Mouse (Mus musculus): ENCODE measurements at regions not wholly inside any gene's neighbourhood (a gene's known extent, or its start where the extent isn't known, plus 50 kb on each side); places are given as distances from the start of the nearest gene placed in this dataset.
"Not testable (repeated sequence)": the region's sequence is repeated elsewhere in the genome, so short reads cannot be mapped to it uniquely, and the experiment has no call there.

DNA sequence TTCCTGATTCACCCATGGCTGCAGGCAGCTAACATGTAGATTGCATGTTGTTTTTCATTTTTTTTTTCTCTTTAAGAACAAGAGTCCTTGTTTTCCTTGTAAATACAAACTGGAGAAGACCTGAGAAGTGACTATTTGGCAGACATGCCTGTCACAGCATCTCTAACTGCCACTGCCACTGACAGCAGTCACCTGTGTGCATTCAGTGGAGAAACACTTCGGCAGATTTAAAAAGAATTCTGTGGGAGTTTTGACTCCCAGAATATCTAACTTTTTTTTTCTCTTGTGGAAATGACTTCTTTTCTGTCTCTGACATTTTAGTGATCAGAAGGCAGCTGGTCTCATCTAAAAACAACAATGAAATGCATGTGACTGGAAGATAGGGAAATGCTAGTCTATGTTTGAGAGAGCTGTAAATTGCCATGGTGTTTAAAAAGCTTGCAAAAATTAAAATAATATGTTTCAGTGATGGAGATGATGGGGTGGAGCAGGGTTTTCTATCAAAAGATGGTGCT lies 526.0 kb upstream of the Agtr1b start:
- ATAC-seq (replicated peaks; ENCODE audit: poor library complexity): no peak

DNA sequence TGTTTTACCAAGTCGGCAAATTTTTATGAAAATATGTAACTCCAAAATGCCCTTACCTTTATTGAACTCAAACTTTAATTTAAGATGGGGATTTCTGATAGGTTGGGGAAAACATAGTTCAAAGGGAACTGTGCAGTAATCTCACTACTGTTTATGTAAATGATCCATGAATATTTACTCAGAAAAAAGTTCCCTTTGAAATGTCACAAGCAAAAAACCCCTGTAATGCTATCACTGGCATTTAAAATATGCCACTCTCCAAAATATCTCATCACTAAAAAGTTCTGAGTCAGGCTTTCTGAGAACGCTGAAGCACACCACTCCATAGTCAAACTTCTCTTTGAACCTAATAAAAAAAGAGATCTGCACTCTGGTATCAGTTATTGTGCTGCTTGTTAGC lies 497.3 kb upstream of the Agtr1b start:
- ATAC-seq (replicated peaks; ENCODE audit: poor library complexity): no peak

DNA sequence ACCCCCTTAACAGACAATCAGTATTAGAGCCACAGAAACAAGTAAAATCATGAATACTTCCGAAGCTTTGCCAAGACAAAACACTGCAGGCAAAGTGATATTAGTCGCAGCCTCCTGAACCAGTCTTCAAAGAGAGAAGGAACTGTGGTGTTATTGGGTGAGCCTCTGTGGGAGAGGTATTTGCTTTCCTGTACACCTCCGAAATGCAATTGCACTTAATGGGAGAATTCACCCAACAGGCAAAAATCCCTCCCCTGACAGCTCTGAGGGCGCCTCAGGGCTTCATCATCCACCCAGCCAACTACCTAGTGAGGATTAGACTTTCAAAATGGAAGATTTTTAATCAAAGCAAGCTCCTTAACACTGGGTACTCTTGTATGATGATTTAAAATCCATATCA lies 464.1 kb upstream of the Agtr1b start:
- no peak for ATAC-seq (replicated peaks; ENCODE audit: poor library complexity)

DNA sequence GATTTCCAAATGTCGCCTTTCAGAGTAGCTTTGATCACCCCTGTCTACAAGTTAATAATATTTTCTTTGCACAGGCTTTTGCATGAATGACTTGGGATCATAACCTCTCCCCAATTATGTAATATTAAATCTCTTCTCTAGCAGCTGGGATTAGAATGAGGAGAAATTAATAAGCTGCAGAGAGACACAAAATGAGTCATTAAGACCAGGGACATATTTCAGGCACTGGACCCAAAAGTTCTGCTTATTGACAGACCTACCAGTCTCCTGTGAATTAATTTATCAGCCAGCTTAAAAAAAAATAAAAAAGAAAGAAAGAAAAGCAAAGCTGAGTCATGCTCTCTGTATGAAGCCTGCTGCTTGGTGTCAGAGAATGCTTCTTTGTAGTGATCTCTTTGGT lies 462.4 kb upstream of the Agtr1b start:
- ATAC-seq (replicated peaks; ENCODE audit: poor library complexity): no peak

DNA sequence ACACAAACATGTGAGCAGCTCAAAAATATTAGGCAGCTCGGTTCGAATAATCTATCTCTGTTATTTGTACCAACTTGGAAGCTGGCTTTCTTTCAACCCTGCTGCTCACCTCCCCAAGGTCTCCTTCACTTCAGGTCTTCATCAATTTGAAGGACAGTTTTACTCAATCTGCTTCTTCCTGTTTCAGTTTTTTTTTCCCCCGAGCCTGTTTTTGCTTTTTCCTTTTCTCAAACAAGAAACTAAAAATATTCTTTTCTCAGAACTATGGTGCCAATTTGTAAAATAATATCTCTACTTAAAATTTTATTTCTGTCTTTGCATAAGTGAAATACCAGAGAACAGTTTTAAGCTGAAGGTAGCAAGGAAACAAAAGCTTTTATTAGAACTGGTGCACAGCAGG lies 461.8 kb upstream of the Agtr1b start:
- no peak for ATAC-seq (replicated peaks; ENCODE audit: poor library complexity)

DNA sequence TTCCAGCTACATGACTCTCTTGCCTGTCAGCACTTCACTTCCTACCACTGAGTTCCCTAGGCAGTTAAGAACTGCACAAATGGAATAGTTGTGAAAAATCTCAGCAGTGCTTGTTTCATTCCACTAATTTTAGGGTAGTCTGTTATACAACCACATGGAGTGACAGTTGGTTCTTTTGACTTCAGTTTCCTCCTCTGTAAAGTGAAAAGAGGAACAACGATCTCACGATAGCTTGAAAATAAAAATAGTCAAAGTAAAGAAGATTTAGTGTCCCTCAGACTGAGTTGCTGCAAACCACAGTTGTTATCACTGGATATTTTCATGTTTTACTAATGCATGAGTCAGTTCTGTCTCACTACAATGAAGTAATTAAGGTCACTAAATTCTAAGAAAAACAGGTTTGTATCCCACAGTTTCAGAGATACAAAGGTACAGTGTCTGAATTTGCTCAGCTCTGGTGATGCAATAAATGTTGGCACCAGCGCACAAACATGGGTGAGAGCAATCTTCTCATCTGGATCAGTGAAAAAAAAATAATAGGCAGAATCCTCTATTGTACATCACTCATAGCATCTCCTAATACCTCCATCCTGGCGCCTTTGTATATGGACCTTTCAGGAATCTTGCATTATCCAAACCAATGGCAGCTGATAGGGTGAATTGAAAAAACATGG lies 458.8 kb upstream of the Agtr1b start:
- peak; percentile 89 for ATAC-seq (replicated peaks; ENCODE audit: poor library complexity)

DNA sequence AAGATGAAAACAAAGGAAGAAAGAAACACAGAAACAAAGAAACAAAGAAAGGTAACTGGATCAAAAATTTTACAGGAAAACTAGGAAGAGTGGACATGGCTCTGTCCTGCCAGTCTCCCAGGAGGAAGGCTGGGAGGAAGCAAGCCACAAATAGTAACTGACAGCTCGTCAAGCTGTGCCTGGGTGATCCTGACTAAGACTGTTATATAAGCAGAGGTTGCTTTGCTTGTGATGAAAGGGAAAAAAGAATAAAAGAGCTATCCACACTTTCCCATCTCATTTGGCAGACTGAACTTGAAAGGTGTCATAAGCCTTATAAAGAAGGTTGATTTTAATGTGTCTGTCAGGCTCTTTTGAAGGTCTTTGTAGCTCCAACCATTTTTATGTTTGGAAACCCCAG lies 455.2 kb upstream of the Agtr1b start:
- no peak for ATAC-seq (replicated peaks; ENCODE audit: poor library complexity)

DNA sequence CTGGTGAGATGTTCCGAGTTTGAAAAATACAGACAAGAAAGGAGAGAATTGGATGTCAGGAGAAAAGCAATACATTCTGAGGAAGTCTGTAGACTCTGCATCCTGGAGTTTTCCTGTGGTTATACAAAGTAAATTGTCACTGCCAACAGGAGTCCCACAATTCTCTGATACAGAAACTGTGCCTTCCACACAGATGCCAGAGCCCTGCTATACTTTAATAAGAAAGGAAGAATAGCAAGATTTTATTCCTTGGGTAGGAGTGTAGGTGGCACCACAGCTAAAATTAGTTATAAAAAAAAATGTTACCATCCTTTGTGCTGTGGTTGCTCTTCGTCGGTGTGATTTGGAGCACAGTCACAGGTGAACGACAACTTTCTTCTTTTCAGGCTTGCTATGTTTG lies 454.7 kb upstream of the Agtr1b start:
- no peak for ATAC-seq (replicated peaks; ENCODE audit: poor library complexity)

DNA sequence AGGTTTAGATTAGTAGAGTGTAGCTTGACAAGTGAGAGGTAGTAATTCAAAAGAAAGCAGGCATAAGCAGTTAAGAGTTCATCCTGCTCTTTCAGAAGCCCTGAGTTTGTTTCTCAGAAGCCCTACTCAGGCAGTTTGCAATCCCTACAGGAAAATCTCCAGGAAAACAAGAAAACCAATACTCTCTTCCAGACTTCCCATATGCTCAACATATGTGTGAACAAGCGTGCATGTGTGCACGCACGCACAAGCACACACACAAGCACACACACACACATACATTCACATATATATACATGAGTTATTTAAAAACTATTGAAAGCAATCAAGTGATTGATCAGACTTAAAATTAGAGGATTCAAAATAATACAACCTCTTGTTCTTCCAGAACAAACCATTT lies 453.1 kb upstream of the Agtr1b start:
- ATAC-seq (replicated peaks; ENCODE audit: poor library complexity): no peak

DNA sequence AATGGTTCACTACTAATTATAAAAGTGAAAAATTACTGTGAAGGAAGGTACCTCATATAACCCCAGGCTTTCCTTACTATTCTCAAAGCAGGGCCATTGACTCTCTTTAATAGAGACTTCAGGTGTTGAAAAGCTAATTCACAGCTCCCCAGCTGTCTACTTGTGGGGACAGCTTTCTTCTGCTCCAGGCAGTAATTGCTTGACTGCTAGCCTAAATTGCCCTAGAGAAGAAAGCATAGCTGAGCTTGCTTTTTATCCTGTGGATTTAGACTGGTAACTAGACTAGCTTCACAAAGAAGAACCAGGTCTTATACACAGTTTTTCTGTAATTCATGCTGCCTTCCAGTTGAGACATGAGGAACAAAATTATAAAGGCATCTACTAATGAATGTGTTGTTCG lies 452.6 kb upstream of the Agtr1b start:
- ATAC-seq (replicated peaks; ENCODE audit: poor library complexity): no peak

DNA sequence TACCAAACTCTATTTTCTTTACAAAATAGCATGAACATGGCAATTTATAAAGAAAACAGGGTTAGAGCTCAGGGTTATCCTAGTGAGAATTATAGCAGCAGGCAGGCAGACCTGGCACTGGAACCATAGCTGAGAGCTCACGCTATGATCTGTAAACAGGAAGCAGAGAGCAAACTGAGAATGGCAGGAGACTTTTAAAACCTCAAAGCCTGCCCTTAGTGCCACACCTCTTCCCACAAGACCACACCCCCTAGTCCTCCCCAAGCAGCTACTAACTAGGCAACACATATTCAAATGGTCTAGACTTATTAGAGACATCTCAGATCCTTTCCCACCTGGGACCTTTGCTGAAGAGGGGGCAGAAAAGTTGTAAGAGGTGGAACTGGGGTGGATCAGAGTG lies 449.6 kb upstream of the Agtr1b start:
- ATAC-seq (replicated peaks; ENCODE audit: poor library complexity): peak; percentile 72

DNA sequence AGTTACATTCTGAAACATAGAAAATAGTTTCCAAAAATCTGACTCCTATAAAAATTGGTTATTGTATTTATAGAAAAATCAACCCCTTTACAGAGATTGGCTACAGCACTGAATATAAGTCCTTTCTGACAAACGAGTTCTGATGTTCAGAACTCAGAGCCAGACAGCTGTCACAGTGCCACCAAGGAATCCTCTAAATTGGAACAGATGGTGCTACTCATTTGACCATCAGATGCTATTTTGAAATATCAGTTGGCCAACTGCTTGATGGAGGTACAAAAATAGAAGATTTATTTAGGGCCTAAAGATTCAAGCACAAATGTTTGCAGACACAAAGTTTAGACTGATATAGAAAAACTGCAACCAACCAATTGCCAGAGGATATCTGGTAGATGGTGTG lies 427.3 kb upstream of the Agtr1b start:
- ATAC-seq (replicated peaks; ENCODE audit: poor library complexity): no peak

DNA sequence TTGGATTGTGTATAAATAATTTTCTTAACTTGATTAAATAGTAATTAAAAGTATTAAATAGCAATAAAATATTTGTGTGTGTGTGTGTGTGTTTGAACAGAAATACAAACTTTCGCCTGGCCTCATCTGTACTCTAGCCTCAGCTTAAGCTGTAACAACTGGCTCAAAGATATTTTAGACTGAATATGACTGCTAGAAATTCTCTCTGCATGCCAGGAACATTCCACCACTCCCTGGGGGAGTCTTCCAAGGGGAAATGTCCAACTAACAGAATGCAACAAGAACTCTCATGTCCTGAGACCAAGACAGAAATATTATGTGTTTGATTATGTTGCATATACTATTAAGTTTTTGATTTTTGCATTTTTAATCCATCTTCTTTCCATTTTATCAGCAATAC lies 425.5 kb upstream of the Agtr1b start:
- ATAC-seq (replicated peaks; ENCODE audit: poor library complexity): no peak

DNA sequence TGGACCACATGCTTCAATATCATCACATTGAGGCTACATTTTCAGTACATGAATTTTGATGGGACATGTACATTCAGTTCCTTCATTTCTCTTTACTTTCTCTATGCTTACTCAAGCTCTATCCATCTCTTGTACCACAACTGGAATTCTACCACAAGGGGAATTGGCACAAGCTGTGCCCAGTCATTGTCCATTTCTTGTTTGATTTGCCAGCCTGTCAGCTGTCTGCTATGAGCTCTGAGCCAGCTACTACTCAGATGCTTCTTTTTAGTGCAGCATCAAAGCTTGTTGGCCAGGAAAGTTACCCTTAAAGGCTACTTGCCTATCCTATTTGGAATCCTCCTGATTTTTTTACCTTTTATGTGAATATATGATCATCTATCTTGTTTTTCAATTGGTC lies 410.9 kb upstream of the Agtr1b start:
- no peak for ATAC-seq (replicated peaks; ENCODE audit: poor library complexity)

DNA sequence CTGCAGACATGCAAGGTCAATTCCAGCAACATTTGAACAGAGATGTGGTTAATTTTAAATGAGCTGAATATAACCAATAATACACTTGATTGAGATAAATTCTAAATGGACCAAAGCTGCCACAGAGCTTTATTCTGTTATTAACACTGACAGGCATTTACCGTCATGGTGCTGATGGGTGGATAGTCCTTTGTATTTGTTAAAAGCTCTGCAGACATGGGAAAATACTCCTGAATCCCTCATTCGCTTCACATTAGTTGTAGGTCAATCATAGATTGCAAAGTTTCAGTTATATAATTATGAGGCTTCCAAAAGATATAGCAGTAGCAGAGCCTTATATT lies 410.0 kb upstream of the Agtr1b start:
- no peak for ATAC-seq (replicated peaks; ENCODE audit: poor library complexity)

DNA sequence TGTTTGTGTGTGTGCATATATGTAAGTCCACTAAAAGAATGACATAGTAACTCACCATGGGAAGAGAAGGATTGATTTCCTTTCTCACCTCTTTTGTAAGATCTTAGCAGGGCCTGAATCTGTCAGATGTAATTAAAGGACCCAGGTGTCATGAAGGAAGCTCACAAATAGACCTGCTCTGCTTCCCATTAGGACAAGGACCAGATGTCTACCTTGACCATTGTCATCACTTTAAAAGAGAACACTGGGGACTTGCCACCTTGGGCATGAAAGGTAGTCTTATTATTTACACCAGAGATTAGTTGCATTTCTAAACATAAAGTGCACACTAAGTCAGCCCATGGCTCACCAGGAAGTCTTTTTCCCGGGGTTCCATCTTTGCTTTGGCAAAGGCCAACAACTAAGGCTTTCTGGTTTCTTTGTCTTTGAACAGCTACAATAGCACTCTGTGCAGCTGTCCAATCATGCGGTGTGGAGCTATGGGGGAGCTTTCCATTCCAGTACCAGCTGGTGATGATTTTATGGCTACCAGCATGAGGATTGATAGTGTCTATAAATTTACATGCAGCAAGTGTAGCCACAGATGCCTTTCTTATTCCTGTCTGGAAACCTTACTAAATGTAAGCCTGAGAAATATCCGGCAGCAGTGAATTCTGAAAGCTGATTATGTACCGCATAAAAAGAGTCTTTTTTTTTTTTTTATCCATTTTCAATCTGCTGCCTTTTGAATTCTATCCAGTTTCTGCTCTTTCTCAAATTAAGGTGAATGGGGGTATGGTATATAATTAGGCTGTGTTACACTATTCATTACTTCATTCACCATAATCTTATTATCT lies 409.4 kb upstream of the Agtr1b start:
- ATAC-seq (replicated peaks; ENCODE audit: poor library complexity): no peak

DNA sequence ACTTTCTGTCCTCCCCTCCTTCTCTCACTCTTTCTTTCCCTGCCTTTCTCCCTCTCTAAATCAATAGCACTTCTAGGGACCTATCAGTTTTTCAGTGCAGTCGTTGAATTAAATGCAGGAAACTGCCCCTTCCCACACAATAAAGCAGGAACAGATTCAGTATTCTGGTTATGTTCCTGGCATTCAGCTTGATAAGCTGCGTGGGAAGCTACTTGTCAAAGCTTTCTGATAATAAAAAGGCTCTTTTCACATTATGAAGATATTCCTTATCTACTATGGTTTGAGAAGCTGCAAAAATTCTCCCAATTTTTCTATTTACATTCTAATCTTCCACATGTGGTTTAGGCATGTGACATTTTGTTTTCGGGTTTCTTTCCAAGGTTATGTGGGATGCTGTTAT lies 367.3 kb upstream of the Agtr1b start:
- ATAC-seq (replicated peaks; ENCODE audit: poor library complexity): no peak

DNA sequence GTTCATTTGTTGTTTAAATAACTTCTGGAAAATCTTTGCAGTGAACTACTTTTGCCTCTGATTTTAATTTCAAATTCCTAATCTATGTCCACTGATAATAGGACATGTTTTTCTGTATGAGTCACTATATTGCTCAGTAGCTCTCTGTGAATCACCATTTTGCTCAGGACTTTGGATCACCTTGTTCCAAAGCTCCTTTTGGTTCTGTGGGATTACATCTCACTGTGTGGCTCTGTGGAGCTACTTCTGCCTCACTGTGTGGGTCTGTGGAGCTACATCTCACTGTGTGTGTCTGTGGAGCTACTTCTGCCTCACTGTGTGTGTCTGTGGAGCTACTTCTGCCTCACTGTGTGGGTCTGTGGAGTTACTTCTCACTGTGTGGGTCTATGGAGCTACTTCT lies 365.0 kb upstream of the Agtr1b start:
- no peak for ATAC-seq (replicated peaks; ENCODE audit: poor library complexity)

DNA sequence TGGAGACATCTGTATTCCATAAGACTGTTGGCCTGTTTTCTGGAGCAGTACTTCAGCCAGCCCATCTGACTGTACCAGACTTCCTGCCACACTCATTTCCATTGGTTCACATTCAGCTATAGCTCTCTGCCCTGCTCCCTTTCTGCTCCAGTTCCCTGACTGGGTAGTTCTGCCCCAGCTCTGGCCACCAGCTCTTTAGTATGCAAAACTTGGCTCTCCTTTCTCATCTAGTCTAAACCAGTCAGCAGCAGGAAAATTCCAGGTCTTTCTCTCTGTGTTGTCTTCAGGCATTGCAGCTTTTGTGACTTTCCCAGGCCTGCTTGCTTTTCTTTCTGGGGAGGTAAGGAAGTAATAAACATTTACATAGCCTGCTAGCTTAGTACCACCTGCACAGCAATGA lies 363.5 kb upstream of the Agtr1b start:
- no peak for ATAC-seq (replicated peaks; ENCODE audit: poor library complexity)

DNA sequence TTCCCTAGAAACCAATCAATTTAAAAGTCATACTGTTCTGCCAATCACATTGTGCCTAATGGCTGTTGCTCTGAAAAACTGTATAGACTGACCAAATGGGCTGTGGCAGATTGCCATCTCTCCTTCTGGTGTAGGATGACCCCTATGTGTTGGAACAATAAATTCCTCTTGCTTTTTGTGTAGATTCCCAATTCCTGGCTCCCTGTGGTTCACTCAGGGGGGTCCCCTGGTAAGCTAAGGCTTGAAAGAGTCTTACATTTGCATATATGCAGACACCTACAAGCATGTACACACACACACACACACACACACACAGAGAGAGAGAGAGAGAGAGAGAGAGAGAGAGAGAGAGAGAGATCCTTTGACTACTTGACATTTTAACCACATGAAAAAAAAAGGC lies 362.8 kb upstream of the Agtr1b start:
- not testable (repeated sequence) for ATAC-seq (replicated peaks; ENCODE audit: poor library complexity)

DNA sequence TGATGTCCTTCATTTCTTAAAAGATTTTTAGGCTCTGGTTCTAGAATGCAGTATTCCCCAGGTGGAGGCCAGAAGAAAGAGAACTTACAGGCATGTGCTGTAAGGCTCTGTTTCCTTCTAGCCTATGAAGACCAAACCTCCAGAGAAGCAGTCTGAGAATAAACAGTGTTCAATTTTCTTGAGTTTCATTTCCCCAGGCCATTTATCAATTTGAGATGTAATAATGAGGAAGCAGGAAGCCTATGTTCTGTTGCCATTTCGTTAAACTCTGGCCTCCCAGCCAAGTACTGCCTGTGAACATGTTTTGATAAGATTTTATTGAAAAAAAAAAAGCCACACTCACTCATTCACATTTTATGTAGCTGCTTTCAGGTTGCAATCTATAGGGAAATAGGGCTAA lies 347.7 kb upstream of the Agtr1b start:
- peak; percentile 68 for ATAC-seq (replicated peaks; ENCODE audit: poor library complexity)

DNA sequence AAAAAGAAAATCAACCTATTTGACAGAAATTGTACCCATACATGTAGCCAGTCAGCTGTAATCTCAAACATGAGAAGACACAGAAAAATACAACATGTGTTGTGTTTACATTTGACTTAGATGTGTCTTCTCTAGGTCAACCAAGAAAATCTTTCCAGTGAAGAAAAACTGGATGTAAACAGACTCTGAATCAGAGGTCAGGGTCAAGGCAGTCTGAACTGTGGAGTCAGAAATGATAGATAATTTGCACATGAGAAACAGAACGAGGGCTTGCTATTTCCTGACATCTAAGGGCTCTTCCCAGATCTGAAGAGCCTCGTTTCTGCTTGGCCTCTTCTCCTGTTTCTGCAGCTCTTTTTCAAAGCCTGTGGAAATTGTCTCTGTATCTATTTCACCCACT lies 342.7 kb upstream of the Agtr1b start:
- ATAC-seq (replicated peaks; ENCODE audit: poor library complexity): no peak

All from megakaryocyte progenitor cell, adult 5-6 weeks (primary cell).